Mouse (Mus musculus) brain, embryonic 14.5 days (tissue): ENCODE measurements around the gene Grm3.

Experiments
- CTCF ChIP-seq: fragments of 200-500 bp; IDR thresholded peaks from 2 replicates; pipeline ENCODE4 v1.5.1; 2012; ENCODE audit warnings: inconsistent platforms, mild to moderate bottlenecking, moderate library complexity, borderline replicate concordance; ENCODE audit not compliant: insufficient read depth, insufficient read length; ENCODE audit errors: extremely low read depth
- POLR2A ChIP-seq: fragments of 200-500 bp; IDR thresholded peaks from 2 replicates; pipeline ENCODE4 v1.6.1; 2012; ENCODE audit warnings: mild to moderate bottlenecking, inconsistent platforms, borderline replicate concordance; ENCODE audit not compliant: poor library complexity, insufficient read depth, insufficient read length, severe bottlenecking; ENCODE audit errors: extremely low read depth

DNA sequence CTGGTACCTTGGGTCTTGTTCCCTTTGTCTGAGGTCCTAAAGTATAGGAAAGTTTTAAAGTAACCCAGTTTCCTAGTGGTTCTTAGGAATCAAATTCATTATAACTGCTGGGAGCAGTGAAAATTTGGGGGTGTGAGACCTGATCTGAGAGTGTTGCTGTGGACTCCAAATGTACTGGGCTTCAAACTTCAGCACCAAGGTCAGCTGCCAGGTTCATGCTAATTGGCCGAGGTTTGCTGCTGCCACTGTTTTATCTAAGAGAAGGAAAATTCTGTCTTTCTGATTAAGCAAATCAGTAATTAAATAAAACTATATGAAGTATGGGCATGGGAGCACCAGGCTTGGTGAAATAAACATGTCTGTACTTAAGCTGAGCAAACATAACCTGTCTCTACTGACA, 278.8 kb downstream of the Grm3 start:
- TF ChIP-seq POLR2A: no peak
- no peak for TF ChIP-seq CTCF
